Mouse (Mus musculus) stomach, postnatal 0 days (tissue): ENCODE measurements at regions not wholly inside any gene's neighbourhood (a gene's known extent, or its start where the extent isn't known, plus 50 kb on each side); places are given as distances from the start of the nearest gene placed in this dataset.

Experiments
- CTCF ChIP-seq: IDR thresholded peaks from 2 replicates; pipeline ENCODE4 v1.5.1; 2016; ENCODE audit warnings: antibody characterized with exemption, low read depth, mild to moderate bottlenecking, moderate library complexity
- EP300 ChIP-seq: optimal IDR thresholded peaks from 2 replicates; pipeline ENCODE3; 2016; ENCODE audit warnings: antibody characterized with exemption

DNA sequence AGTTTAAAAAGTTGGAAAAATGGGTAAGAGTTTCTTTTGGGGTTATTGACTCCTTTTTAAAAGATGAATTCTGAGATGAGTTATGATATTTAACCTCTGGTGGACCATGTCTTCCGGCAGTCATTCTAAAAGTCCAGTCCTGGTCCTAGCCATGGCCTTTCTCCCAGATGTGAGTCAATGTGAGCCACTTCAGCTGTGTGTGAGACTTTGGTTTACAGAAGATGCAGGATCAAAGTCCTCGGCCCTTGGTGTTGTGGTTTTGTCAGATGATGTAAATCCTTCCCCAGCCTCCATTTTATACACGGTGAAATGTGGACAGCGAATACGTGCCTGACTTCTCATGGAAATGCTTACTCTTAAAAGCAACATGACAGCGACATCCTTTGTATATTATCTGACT lies 287.0 kb upstream of the Tmem132c start:
- TF ChIP-seq CTCF, result no peak
- TF ChIP-seq EP300, result no peak
